Mouse (Mus musculus) olfactory bulb, adult 2 months (tissue): ENCODE measurements at regions not wholly inside any gene's neighbourhood (a gene's known extent, or its start where the extent isn't known, plus 50 kb on each side); places are given as distances from the start of the nearest gene placed in this dataset.

ENCODE experiments used
- CTCF ChIP-seq: fragments of 200-500 bp; IDR thresholded peaks from 2 replicates; pipeline ENCODE4 v1.5.1; 2012; ENCODE audit warnings: low read depth, mild to moderate bottlenecking, low read length, moderate library complexity; ENCODE audit not compliant: insufficient read depth
- POLR2A ChIP-seq: fragments of 200-500 bp; IDR thresholded peaks from 2 replicates; pipeline ENCODE4 v1.6.1; 2012; ENCODE audit warnings: mild to moderate bottlenecking, low read depth, low read length, moderate library complexity; ENCODE audit not compliant: insufficient read depth

GRCm38 (mm10) chr16:42675031-42675430 is 200.7 kb upstream of the Zbtb20 start:
- TF ChIP-seq CTCF = no peak
- no peak for TF ChIP-seq POLR2A
